Mouse (Mus musculus): ENCODE results near the gene Acp5. TPM values are rescaled to one million over a fixed set of nuclear protein-coding genes. Genes with fewer than 3 reads are reported as not detected.
"Not testable (repeated sequence)": the region's sequence is repeated elsewhere in the genome, so short reads cannot be mapped to it uniquely, and the experiment has no call there.

The Acp5 gene
- total and polyA plus RNA-seq, 3 experiments = 0.34 TPM; not detected in 2

- H3K4me2 ChIP-seq (ENCODE audit: insufficient read depth, low read depth, poor library complexity, severe bottlenecking); H3K79me2 ChIP-seq (replicated peaks; ENCODE audit: control insufficient read depth, extremely low read depth, insufficient read depth, poor library complexity, severe bottlenecking); H3K9ac ChIP-seq (ENCODE audit: insufficient read depth, low read depth); H3K27ac ChIP-seq (ENCODE audit: insufficient read depth, low read depth); dilution Hi-C loops (cut with MboI; ENCODE audit: extremely low pct_ligation_motif_present, extremely low pct_unique_long_range_greater_than_20kb, low sequenced_read_pairs); H3K36me3 ChIP-seq (replicated peaks in 1 of 2; ENCODE audit: control insufficient read depth in 1 of 2, insufficient read depth in 1 of 2, low read length in 1 of 2); H3K27me3 ChIP-seq (replicated peaks); H3K4me3 ChIP-seq (replicated peaks in 1 of 3; ENCODE audit: low read depth in 2 of 3, low read length in 2 of 3, poor library complexity in 1 of 3); DNase-seq (ENCODE audit: extremely low read depth): not testable (repeated sequence)
- Histone ChIP-seq H3K4me1 (ENCODE audit: control insufficient read depth in 1 of 2, insufficient read depth in 2 of 2) (peaks cover 6 to 16% of the 10 kb centered on the region in 2 experiments; a peak in 3 of 4 replicates), H3K9me3 (replicated peaks; ENCODE audit: low read length) (peaks cover 12% of the 10 kb centered on the region)
- in situ Hi-C loops (cut with MboI; ENCODE audit: low pct_ligation_motif_present, low pct_unique_long_range_greater_than_20kb, low sequenced_read_pairs) = loop anchor here (10.0 kb wide), 1 partner anchor 65 kb away; no protein-coding TSS in a partner anchor
Observed at GRCm38 (mm10) chr9:22150249-22150693, 14.8 kb upstream of the Acp5 start.

GRCm38 (mm10) chr9:22149426-22150248, 14.1 kb upstream of the Acp5 start:
- in situ Hi-C loops (cut with MboI; ENCODE audit: low pct_ligation_motif_present, low pct_unique_long_range_greater_than_20kb, low sequenced_read_pairs) = loop anchor here (10.0 kb wide), 1 partner anchor 65 kb away; no protein-coding TSS in a partner anchor
- peak; percentile 18 for DNase-seq (ENCODE audit: extremely low read depth)
- H3K4me2 ChIP-seq (ENCODE audit: insufficient read depth, low read depth, poor library complexity, severe bottlenecking) = no peak overlapping the region; the same call in 1 of the 2 replicates
- no peaks in the 10 kb centered on the region for H3K79me2 ChIP-seq (replicated peaks; ENCODE audit: control insufficient read depth, extremely low read depth, insufficient read depth, poor library complexity, severe bottlenecking)
- no peaks in the 10 kb centered on the region for H3K27me3 ChIP-seq (replicated peaks)
- no peak overlapping the region for H3K27ac ChIP-seq (ENCODE audit: insufficient read depth, low read depth)
- H3K4me3 ChIP-seq (replicated peaks in 1 of 3; ENCODE audit: low read depth in 2 of 3, low read length in 2 of 3, poor library complexity in 1 of 3) = no peak overlapping the region
- H3K9me3 ChIP-seq (replicated peaks; ENCODE audit: low read length) = peaks cover 12% of the 10 kb centered on the region
- H3K4me1 ChIP-seq (ENCODE audit: control insufficient read depth in 1 of 2, insufficient read depth in 2 of 2) = peaks cover 6 to 15% of the 10 kb centered on the region in 2 experiments; a peak in 3 of 4 replicates
- no peaks in the 10 kb centered on the region for H3K36me3 ChIP-seq (replicated peaks in 1 of 2; ENCODE audit: control insufficient read depth in 1 of 2, insufficient read depth in 1 of 2, low read length in 1 of 2)
- no peak overlapping the region for H3K9ac ChIP-seq (ENCODE audit: insufficient read depth, low read depth)
- dilution Hi-C loops (cut with MboI; ENCODE audit: extremely low pct_ligation_motif_present, extremely low pct_unique_long_range_greater_than_20kb, low sequenced_read_pairs) = no loop called here
- TF ChIP-seq CTCF (conservative IDR thresholded peaks at IDR 0.05 in 1 of 2, IDR thresholded peaks at IDR 0.05 in 1 of 2; ENCODE audit: low read depth in 2 of 2, low read length in 2 of 2) = no peak
- TF ChIP-seq TCF12 (IDR thresholded peaks at IDR 0.05; ENCODE audit: low read depth, low read length) = no peak
- TF ChIP-seq POLR2A (IDR thresholded peaks at IDR 0.05; ENCODE audit: low read depth, low read length) = no peak
- TF ChIP-seq JUN (IDR thresholded peaks at IDR 0.05; ENCODE audit: insufficient read depth, low read depth, low read length) = no peak
- no peak for TF ChIP-seq CHD2 (IDR thresholded peaks at IDR 0.05; ENCODE audit: low read length)
- no peak for TF ChIP-seq MXI1 (IDR thresholded peaks at IDR 0.05; ENCODE audit: low read depth, low read length)
- no peak for TF ChIP-seq UBTF (IDR thresholded peaks at IDR 0.05; ENCODE audit: low read depth, low read length)
- TF ChIP-seq USF1 (IDR thresholded peaks at IDR 0.05; ENCODE audit: low read depth, low read length) = no peak
- no peak for TF ChIP-seq ETS1 (conservative IDR thresholded peaks at IDR 0.05; ENCODE audit: low read depth, low read length)

GRCm38 (mm10) chr9:22144304-22144965, 8.9 kb upstream of the Acp5 start:
- H3K27ac ChIP-seq (ENCODE audit: insufficient read depth, low read depth) = no peak overlapping the region
- H3K4me3 ChIP-seq (replicated peaks in 1 of 3; ENCODE audit: low read depth in 2 of 3, low read length in 2 of 3, poor library complexity in 1 of 3) = no peak overlapping the region
- TF ChIP-seq SIN3A (IDR thresholded peaks at IDR 0.05; ENCODE audit: low read length) = no peak
- TF ChIP-seq ZNF384 (IDR thresholded peaks at IDR 0.05; ENCODE audit: low read depth, low read length) = no peak
- no peak for TF ChIP-seq POLR2A (IDR thresholded peaks at IDR 0.05; ENCODE audit: low read depth, low read length)
- no peak for TF ChIP-seq MYC (IDR thresholded peaks at IDR 0.05; ENCODE audit: low read depth, low read length)
- TF ChIP-seq MAFK (IDR thresholded peaks at IDR 0.05; ENCODE audit: insufficient replicate concordance, low read length) = no peak
- no peaks in the 10 kb centered on the region for H3K27me3 ChIP-seq (replicated peaks)
- peaks cover 10% of the 10 kb centered on the region for H3K9me3 ChIP-seq (replicated peaks; ENCODE audit: low read length)
- peaks cover 6 to 18% of the 10 kb centered on the region in 2 experiments; a peak in 3 of 4 replicates for H3K4me1 ChIP-seq (ENCODE audit: control insufficient read depth in 1 of 2, insufficient read depth in 2 of 2)
- in situ Hi-C loops (cut with MboI; ENCODE audit: low pct_ligation_motif_present, low pct_unique_long_range_greater_than_20kb, low sequenced_read_pairs) (no loop called here), dilution Hi-C loops (cut with MboI; ENCODE audit: extremely low pct_ligation_motif_present, extremely low pct_unique_long_range_greater_than_20kb, low sequenced_read_pairs) (no loop called here)
- no peaks in the 10 kb centered on the region for H3K79me2 ChIP-seq (replicated peaks; ENCODE audit: control insufficient read depth, extremely low read depth, insufficient read depth, poor library complexity, severe bottlenecking)
- DNase-seq (ENCODE audit: extremely low read depth) = no peak
- no peak overlapping the region for H3K4me2 ChIP-seq (ENCODE audit: insufficient read depth, low read depth, poor library complexity, severe bottlenecking)
- H3K9ac ChIP-seq (ENCODE audit: insufficient read depth, low read depth) = no peak overlapping the region
- no peaks in the 10 kb centered on the region for H3K36me3 ChIP-seq (replicated peaks in 1 of 2; ENCODE audit: control insufficient read depth in 1 of 2, insufficient read depth in 1 of 2, low read length in 1 of 2)

Data from CH12.LX (cell line).